In genomic region chr10:89633736-89634426, GRCm38 (mm10) we compare ENCODE assay signal across 13 mouse cellular contexts. TPM values are rescaled to one million over a fixed set of nuclear protein-coding genes. Genes with fewer than 3 reads are reported as not detected.
"Had no signal": no experiment of that assay in that cellular context is flagged by ENCODE, and none has a peak within 500 bp of the region (broad histone marks: within the 10 kb centered on the region; RNA-seq: fewer than 3 reads in every experiment).

No protein-coding gene starts in this region.

- DNase-seq: layer of hippocampus, adult 9-11 months; layer of hippocampus, postnatal 36 days; lung, adult 18-20 months; lung, postnatal 4 days; thymus, adult 18-20 months; thymus, postnatal 14 days had no signal

- H3K4me3 ChIP-seq: hindbrain, embryonic 13.5 days; limb, embryonic 15.5 days; midbrain, embryonic 15.5 days; neural tube, embryonic 12.5 days had no signal

- ATAC-seq: intestine, embryonic 16.5 days; midbrain, embryonic 15.5 days had no signal

- H3K4me2 ChIP-seq: hindbrain, embryonic 13.5 days; limb, embryonic 15.5 days; midbrain, embryonic 11.5 days; midbrain, embryonic 15.5 days; neural tube, embryonic 12.5 days had no signal

- H3K9ac ChIP-seq: hindbrain, embryonic 13.5 days; limb, embryonic 15.5 days; midbrain, embryonic 15.5 days; neural tube, embryonic 12.5 days had no signal

- H3K4me1 ChIP-seq: hindbrain, embryonic 13.5 days; limb, embryonic 15.5 days; midbrain, embryonic 15.5 days; neural tube, embryonic 12.5 days had no signal

- H3K27ac ChIP-seq: hindbrain, embryonic 13.5 days; limb, embryonic 15.5 days; midbrain, embryonic 15.5 days; neural tube, embryonic 12.5 days had no signal

- H3K27me3 ChIP-seq: hindbrain, embryonic 13.5 days; limb, embryonic 15.5 days; midbrain, embryonic 15.5 days; neural tube, embryonic 12.5 days had no signal

- H3K9me3 ChIP-seq: hindbrain, embryonic 13.5 days; limb, embryonic 15.5 days; midbrain, embryonic 15.5 days; neural tube, embryonic 12.5 days had no signal

RNA-seq across cellular contexts. Expression of gene Slc17a8, which starts 12.8 kb away (rescaled TPM):
- polyA plus RNA-seq: limb, embryonic 11.5 days had no signal
